Mouse (Mus musculus) bone marrow macrophage, adult 2 months (primary cell): ENCODE measurements around the gene Pnrc2.

ENCODE experiments used
- CTCF ChIP-seq: IDR thresholded peaks from 2 replicates; pipeline ENCODE4 v1.5.1; 2012; ENCODE audit warnings: low read depth, mild to moderate bottlenecking, low read length, moderate library complexity
- POLR2A ChIP-seq: IDR thresholded peaks from 2 replicates; pipeline ENCODE4 v1.6.1; 2012; ENCODE audit warnings: mild to moderate bottlenecking, low read depth, low read length, borderline replicate concordance

GRCm38 (mm10) chr4:135904810-135905209, 31.2 kb upstream of the Pnrc2 start:
- TF ChIP-seq CTCF (no peak), POLR2A (no peak)
